Mouse (Mus musculus) A20 (cell line): ENCODE data around the gene Atp5k.

Experiments used
- DNase-seq: peaks from one replicate; pipeline ENCODE4 v3.0.0-alpha.2; 2011; ENCODE audit warnings: low read depth, low spot score

Atp5k gene

GRCm38 (mm10) chr5:108433804-108434587 is at the start of gene Atp5k:
Gene Atp5k, minus strand, starts transcription at chr5:108434448.
- DNase-seq: peak; percentile 93

- no peak for DNase-seq
Measured at GRCm38 (mm10) chr5:108483006-108483405, 48.8 kb upstream of the Atp5k start.

GRCm38 (mm10) chr5:108475977-108476376 is 41.7 kb upstream of the Atp5k start:
- no peak for DNase-seq

GRCm38 (mm10) chr5:108473737-108474136 is 39.5 kb upstream of the Atp5k start:
- no peak for DNase-seq

GRCm38 (mm10) chr5:108469617-108470016 is 35.4 kb upstream of the Atp5k start:
- no peak for DNase-seq

- no peak for DNase-seq
Measured at GRCm38 (mm10) chr5:108466647-108467046, 32.4 kb upstream of the Atp5k start.

- DNase-seq: no peak
Measured at GRCm38 (mm10) chr5:108465131-108465891, 31.1 kb upstream of the Atp5k start.

- peak; percentile 19 for DNase-seq
Measured at GRCm38 (mm10) chr5:108462446-108462845, 28.2 kb upstream of the Atp5k start.

GRCm38 (mm10) chr5:108461082-108462065 is 27.1 kb upstream of the Atp5k start, which contains the start of gene Pcgf3:
Gene Pcgf3, plus strand, starts transcription at chr5:108461232.
- peak; percentile 98 for DNase-seq

- DNase-seq: no peak
Measured at GRCm38 (mm10) chr5:108460461-108460860, 26.2 kb upstream of the Atp5k start.

GRCm38 (mm10) chr5:108458706-108459105 is 24.5 kb upstream of the Atp5k start:
- peak; percentile 14 for DNase-seq

- no peak for DNase-seq
Measured at GRCm38 (mm10) chr5:108454094-108454493, 19.8 kb upstream of the Atp5k start.

GRCm38 (mm10) chr5:108452422-108452821 is 18.2 kb upstream of the Atp5k start:
- no peak for DNase-seq

GRCm38 (mm10) chr5:108451611-108452010 is 17.4 kb upstream of the Atp5k start:
- no peak for DNase-seq

- DNase-seq: no peak
Measured at GRCm38 (mm10) chr5:108450837-108451540, 16.7 kb upstream of the Atp5k start.

GRCm38 (mm10) chr5:108448785-108449668 is 14.8 kb upstream of the Atp5k start, which contains the start of gene Mfsd7a:
Gene Mfsd7a, minus strand, starts transcription at chr5:108448891.
- DNase-seq: no peak

GRCm38 (mm10) chr5:108447857-108448256 is 13.6 kb upstream of the Atp5k start:
- no peak for DNase-seq

GRCm38 (mm10) chr5:108446973-108447372 is 12.7 kb upstream of the Atp5k start:
- DNase-seq: no peak

GRCm38 (mm10) chr5:108436101-108436500 is 1.9 kb upstream of the Atp5k start:
- DNase-seq: no peak

GRCm38 (mm10) chr5:108431196-108431595 is 3.1 kb downstream of the Atp5k start:
- DNase-seq: no peak
